Mouse (Mus musculus): ENCODE measurements around the gene Rab34.

Gene Rab34

GRCm38 (mm10) chr11:78161169-78161568, 27.1 kb upstream of the Rab34 start:
- Histone ChIP-seq H3K27me3 (ENCODE audit: control insufficient read depth, insufficient read depth, low read length, poor library complexity, severe bottlenecking) (no peaks in the 10 kb centered on the region), H3K36me3 (ENCODE audit: control insufficient read depth, insufficient read depth, low read length, poor library complexity, severe bottlenecking) (peaks cover 3% of the 10 kb centered on the region)
- DNase-seq (ENCODE audit: low read depth, low spot score) = no peak

DNA sequence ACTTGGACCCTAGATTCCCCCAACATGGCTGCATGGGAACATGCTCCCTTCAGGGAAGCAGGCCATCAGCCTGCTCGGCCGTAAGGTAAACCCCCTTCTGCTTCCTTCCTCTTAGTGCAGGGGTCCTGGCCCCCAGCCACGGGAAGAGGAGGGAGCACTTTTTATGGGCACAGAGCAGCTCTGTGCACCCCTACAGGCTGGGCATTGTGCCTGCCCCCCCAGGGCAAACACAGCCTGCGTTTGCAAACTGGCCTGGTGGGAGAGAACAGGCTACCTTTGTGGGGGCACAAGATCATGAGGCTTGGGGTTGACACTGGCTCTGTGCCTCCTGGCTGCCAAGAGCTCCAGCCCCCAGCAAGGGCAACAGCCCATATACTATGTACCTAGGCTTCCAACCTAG, 26.3 kb upstream of the Rab34 start:
- Histone ChIP-seq H3K36me3 (ENCODE audit: control insufficient read depth, insufficient read depth, low read length, poor library complexity, severe bottlenecking) (peaks cover 3% of the 10 kb centered on the region), H3K27me3 (ENCODE audit: control insufficient read depth, insufficient read depth, low read length, poor library complexity, severe bottlenecking) (no peaks in the 10 kb centered on the region)
- no peak for DNase-seq (ENCODE audit: low read depth, low spot score)

GRCm38 (mm10) chr11:78162504-78162903, 25.7 kb upstream of the Rab34 start:
- peaks cover 3% of the 10 kb centered on the region for H3K36me3 ChIP-seq (ENCODE audit: control insufficient read depth, insufficient read depth, low read length, poor library complexity, severe bottlenecking)
- no peak for DNase-seq (ENCODE audit: low read depth, low spot score)
- H3K27me3 ChIP-seq (ENCODE audit: control insufficient read depth, insufficient read depth, low read length, poor library complexity, severe bottlenecking) = no peaks in the 10 kb centered on the region

- no peak for DNase-seq (ENCODE audit: low read depth, low spot score)
- peaks cover 3% of the 10 kb centered on the region for H3K36me3 ChIP-seq (ENCODE audit: control insufficient read depth, insufficient read depth, low read length, poor library complexity, severe bottlenecking)
- H3K27me3 ChIP-seq (ENCODE audit: control insufficient read depth, insufficient read depth, low read length, poor library complexity, severe bottlenecking) = no peaks in the 10 kb centered on the region
Measured at GRCm38 (mm10) chr11:78163045-78163444, 25.2 kb upstream of the Rab34 start.

GRCm38 (mm10) chr11:78163681-78164603, 24.3 kb upstream of the Rab34 start:
- DNase-seq (ENCODE audit: low read depth, low spot score) = peak; percentile 53
- Histone ChIP-seq H3K36me3 (ENCODE audit: control insufficient read depth, insufficient read depth, low read length, poor library complexity, severe bottlenecking) (peaks cover 1% of the 10 kb centered on the region), H3K27me3 (ENCODE audit: control insufficient read depth, insufficient read depth, low read length, poor library complexity, severe bottlenecking) (no peaks in the 10 kb centered on the region)

DNA sequence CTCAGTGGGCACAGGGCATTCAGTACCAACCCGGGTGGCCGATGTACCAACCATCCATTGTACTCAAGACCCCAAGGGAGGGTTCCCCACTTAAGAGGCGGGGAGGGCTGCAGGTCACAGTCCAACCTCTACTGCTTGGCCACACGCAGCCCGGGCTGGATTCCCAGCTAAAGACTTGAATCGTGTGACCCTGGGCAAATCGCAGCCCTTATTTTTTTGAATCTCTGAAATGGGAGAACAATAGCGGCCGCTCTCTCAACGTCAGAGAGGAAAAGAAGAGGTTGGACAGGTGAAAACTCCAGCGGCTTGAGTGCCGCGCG, 23.7 kb upstream of the Rab34 start:
- H3K36me3 ChIP-seq (ENCODE audit: control insufficient read depth, insufficient read depth, low read length, poor library complexity, severe bottlenecking) = peaks cover 1% of the 10 kb centered on the region; the same call in 1 of the 2 replicates
- DNase-seq (ENCODE audit: low read depth, low spot score) = peak; percentile 21

GRCm38 (mm10) chr11:78164924-78165760, 23.1 kb upstream of the Rab34 start, which contains the start of gene Traf4:
Gene Traf4, minus strand, starts transcription at chr11:78165589.
- no peaks in the 10 kb centered on the region for H3K27me3 ChIP-seq (ENCODE audit: control insufficient read depth, insufficient read depth, low read length, poor library complexity, severe bottlenecking)
- DNase-seq (ENCODE audit: low read depth, low spot score) = peak; percentile 87
- H3K36me3 ChIP-seq (ENCODE audit: control insufficient read depth, insufficient read depth, low read length, poor library complexity, severe bottlenecking) = peaks cover 1% of the 10 kb centered on the region; the same call in 1 of the 2 replicates

More for the DNA sequence above, 23.7 kb upstream of the Rab34 start:
- H3K27me3 ChIP-seq (ENCODE audit: control insufficient read depth, insufficient read depth, low read length, poor library complexity, severe bottlenecking) = no peaks in the 10 kb centered on the region

- DNase-seq (ENCODE audit: low read depth, low spot score) = no peak
- no peaks in the 10 kb centered on the region for H3K27me3 ChIP-seq (ENCODE audit: control insufficient read depth, insufficient read depth, low read length, poor library complexity, severe bottlenecking)
- H3K36me3 ChIP-seq (ENCODE audit: control insufficient read depth, insufficient read depth, low read length, poor library complexity, severe bottlenecking) = peaks cover 1% of the 10 kb centered on the region; the same call in 1 of the 2 replicates
Measured at GRCm38 (mm10) chr11:78165761-78166109, 22.5 kb upstream of the Rab34 start.

DNA sequence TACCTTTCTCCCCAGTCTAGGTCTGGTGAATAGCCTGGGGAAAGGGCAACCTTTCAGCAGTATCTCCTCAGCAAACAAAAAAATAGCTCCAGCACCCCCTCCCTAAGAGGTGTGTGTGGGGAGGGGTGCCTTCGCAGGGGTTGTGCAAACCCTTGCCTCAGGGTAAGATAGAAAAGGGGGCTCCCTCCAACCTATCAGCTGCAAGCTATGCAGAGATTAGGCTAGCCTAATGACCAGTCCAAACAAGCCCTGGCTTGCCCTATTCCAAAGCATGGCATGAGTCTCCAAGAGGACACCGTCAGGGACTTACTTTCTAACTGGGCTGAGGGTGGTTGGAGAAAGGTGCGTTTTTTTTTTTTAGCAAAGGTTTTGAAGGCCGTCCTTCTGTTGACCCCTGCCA, 22.1 kb upstream of the Rab34 start:
- DNase-seq (ENCODE audit: low read depth, low spot score) = no peak
- no peaks in the 10 kb centered on the region for H3K27me3 ChIP-seq (ENCODE audit: control insufficient read depth, insufficient read depth, low read length, poor library complexity, severe bottlenecking)

DNA sequence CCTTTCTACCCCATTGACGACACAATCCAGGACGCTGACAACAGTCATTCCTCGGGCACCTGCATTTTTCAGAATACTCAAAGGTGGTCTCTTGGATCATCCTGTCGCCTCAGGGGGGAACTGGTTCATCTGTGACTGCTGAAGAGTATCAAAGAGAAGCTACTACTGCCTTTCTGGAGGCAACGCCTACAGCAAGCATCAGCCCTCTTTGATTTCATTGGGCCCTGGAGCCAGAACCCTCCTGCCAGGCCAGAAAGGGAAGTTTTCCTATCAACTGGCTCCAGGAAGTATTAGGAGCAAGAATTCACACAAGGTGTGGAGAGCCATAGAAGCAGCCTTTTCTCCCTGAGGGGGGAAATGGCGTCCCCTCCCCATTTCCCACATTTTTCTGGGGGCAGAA, 21.6 kb upstream of the Rab34 start:
- no peaks in the 10 kb centered on the region; the same call in 1 of the 2 replicates for H3K36me3 ChIP-seq (ENCODE audit: control insufficient read depth, insufficient read depth, low read length, poor library complexity, severe bottlenecking)
- no peak for DNase-seq (ENCODE audit: low read depth, low spot score)
- no peaks in the 10 kb centered on the region for H3K27me3 ChIP-seq (ENCODE audit: control insufficient read depth, insufficient read depth, low read length, poor library complexity, severe bottlenecking)

More for the DNA sequence above, 22.1 kb upstream of the Rab34 start:
- peaks cover 1% of the 10 kb centered on the region; the same call in 1 of the 2 replicates for H3K36me3 ChIP-seq (ENCODE audit: control insufficient read depth, insufficient read depth, low read length, poor library complexity, severe bottlenecking)

- no peak for DNase-seq (ENCODE audit: low read depth, low spot score)
Measured at GRCm38 (mm10) chr11:78167257-78167959, 20.8 kb upstream of the Rab34 start.

DNA sequence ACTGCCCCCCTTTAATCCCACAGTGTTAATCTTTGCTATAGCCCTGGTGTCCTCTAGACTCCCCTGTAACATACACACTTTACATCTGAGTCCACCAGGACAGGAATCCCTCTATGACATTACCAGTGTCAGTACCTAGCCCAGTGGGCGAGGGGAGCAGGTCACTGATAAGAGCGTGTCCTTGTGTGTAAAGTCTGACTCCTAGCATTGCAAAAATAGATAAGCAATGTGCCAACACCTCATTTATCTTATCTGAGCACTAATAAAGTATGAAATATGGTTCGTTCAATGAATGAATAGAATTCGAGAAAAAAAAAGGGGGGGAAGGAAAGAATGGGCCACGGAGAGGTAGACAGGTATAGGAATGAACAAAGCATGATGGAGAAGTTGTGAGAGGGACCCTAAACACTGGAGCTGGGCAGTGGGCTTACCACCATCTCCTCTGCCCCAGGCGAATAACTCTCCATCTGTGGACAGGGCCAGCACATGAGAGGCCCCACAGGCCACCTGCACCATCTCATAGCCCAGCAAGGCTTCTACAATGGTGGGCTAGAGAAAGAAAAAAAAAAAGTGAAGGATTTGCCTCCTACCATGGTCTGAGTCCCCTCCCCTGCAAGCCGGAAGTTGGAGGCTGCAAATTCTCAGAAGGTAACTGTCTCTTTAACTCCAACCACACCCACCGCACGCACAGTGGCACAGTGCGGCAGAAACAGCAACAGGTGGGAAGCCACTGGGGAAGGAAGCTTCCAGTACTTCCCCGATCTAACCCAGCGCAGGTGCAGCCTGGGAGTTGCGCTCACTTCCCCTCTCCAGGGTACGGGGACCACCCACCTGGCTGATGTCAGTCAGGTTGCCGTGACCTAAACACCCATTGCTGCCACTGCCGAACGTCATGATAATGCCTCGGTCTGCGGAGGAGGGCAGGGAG, 19.4 kb upstream of the Rab34 start:
- Histone ChIP-seq H3K27me3 (ENCODE audit: control insufficient read depth, insufficient read depth, low read length, poor library complexity, severe bottlenecking) (no peaks in the 10 kb centered on the region), H3K36me3 (ENCODE audit: control insufficient read depth, insufficient read depth, low read length, poor library complexity, severe bottlenecking) (no peaks in the 10 kb centered on the region)
- peak; percentile 90 for DNase-seq (ENCODE audit: low read depth, low spot score)

More at GRCm38 (mm10) chr11:78167257-78167959, 20.8 kb upstream of the Rab34 start:
- Histone ChIP-seq H3K27me3 (ENCODE audit: control insufficient read depth, insufficient read depth, low read length, poor library complexity, severe bottlenecking) (no peaks in the 10 kb centered on the region), H3K36me3 (ENCODE audit: control insufficient read depth, insufficient read depth, low read length, poor library complexity, severe bottlenecking) (no peaks in the 10 kb centered on the region)

GRCm38 (mm10) chr11:78170306-78170705, 17.9 kb upstream of the Rab34 start:
- H3K27me3 ChIP-seq (ENCODE audit: control insufficient read depth, insufficient read depth, low read length, poor library complexity, severe bottlenecking) = no peaks in the 10 kb centered on the region
- DNase-seq (ENCODE audit: low read depth, low spot score) = peak; percentile 34
- no peaks in the 10 kb centered on the region for H3K36me3 ChIP-seq (ENCODE audit: control insufficient read depth, insufficient read depth, low read length, poor library complexity, severe bottlenecking)

GRCm38 (mm10) chr11:78171328-78171727, 16.9 kb upstream of the Rab34 start:
- Histone ChIP-seq H3K27me3 (ENCODE audit: control insufficient read depth, insufficient read depth, low read length, poor library complexity, severe bottlenecking) (no peaks in the 10 kb centered on the region), H3K36me3 (ENCODE audit: control insufficient read depth, insufficient read depth, low read length, poor library complexity, severe bottlenecking) (no peaks in the 10 kb centered on the region)
- peak; percentile 55 for DNase-seq (ENCODE audit: low read depth, low spot score)
